Mouse (Mus musculus) brain, adult 2 months (tissue): ENCODE measurements at regions not wholly inside any gene's neighbourhood (a gene's known extent, or its start where the extent isn't known, plus 50 kb on each side); places are given as distances from the start of the nearest gene placed in this dataset.

Experiments
- DNase-seq: peaks from one replicate; pipeline ENCODE4 v3.0.0; 2011; ENCODE audit warnings: low read depth, low spot score

GRCm38 (mm10) chr17:51262946-51263345, 83.8 kb upstream of the Tbc1d5 start:
- peak; percentile 23 for DNase-seq

GRCm38 (mm10) chr17:51262404-51262803, 83.3 kb upstream of the Tbc1d5 start:
- no peak for DNase-seq

- DNase-seq, result no peak
Measured at GRCm38 (mm10) chr17:51258316-51258715, 79.2 kb upstream of the Tbc1d5 start.

GRCm38 (mm10) chr17:51248543-51248942, 69.4 kb upstream of the Tbc1d5 start:
- peak; percentile 12 for DNase-seq

- DNase-seq, result peak; percentile 20
Measured at GRCm38 (mm10) chr17:51246038-51246437, 66.9 kb upstream of the Tbc1d5 start.

- DNase-seq, result no peak
Measured at GRCm38 (mm10) chr17:51240360-51240993, 61.3 kb upstream of the Tbc1d5 start.

GRCm38 (mm10) chr17:51239465-51239864, 60.3 kb upstream of the Tbc1d5 start:
- DNase-seq, result no peak
